Mouse (Mus musculus): ENCODE data around the gene Vmn1r33.
"Not testable (repeated sequence)": the region's sequence is repeated elsewhere in the genome, so short reads cannot be mapped to it uniquely, and the experiment has no call there.

The Vmn1r33 gene

GRCm38 (mm10) chr6:66618182-66618581 lies at the start of gene Vmn1r33:
Vmn1r33 (minus strand) TSS chr6:66618282.
- not testable (repeated sequence) for DNase-seq

GRCm38 (mm10) chr6:66643779-66644178 lies 25.7 kb upstream of the Vmn1r33 start, which contains the start of gene Vmn1r34:
Vmn1r34 (minus strand) TSS chr6:66643879.
- DNase-seq: no peak

GRCm38 (mm10) chr6:66595804-66596203 lies 22.3 kb downstream of the Vmn1r33 start:
- DNase-seq: no peak
